Mouse (Mus musculus) hindbrain, embryonic 14.5 days (tissue): Measurements from ENCODE around the gene Zrsr1. TPM values are rescaled to one million over a fixed set of nuclear protein-coding genes. Genes with fewer than 3 reads are reported as not detected.

Experiments
- ATAC-seq: fragments of 200-750 bp; cut with Nextera tagmentation; 2 replicates; pipeline ENCODE4 v1.8.0; 2017; ENCODE audit warnings: moderate number of reproducible peaks, mild to moderate bottlenecking, moderate TSS enrichment, moderate library complexity; ENCODE audit not compliant: low FRiP score
- DNase-seq: peaks from one replicate; pipeline ENCODE4 v3.0.0-alpha.2; 2015; ENCODE audit warnings: low spot score
- H3K27ac ChIP-seq: fragments of 300-500 bp; sonication (generic); 2 replicates; pipeline ENCODE4 v1.5.1; 2014; ENCODE audit warnings: mild to moderate bottlenecking, moderate library complexity
- H3K27me3 ChIP-seq: fragments of 300-500 bp; sonication (generic); 2 replicates; pipeline ENCODE4 v1.6.1; 2014; ENCODE audit warnings: mild to moderate bottlenecking, low read length, mixed read lengths; ENCODE audit not compliant: control insufficient read depth, insufficient read depth
- H3K36me3 ChIP-seq: fragments of 300-500 bp; sonication (generic); replicated peaks from 2 replicates; pipeline ENCODE4 v1.6.1; 2014; ENCODE audit not compliant: control insufficient read depth, insufficient read depth
- H3K4me1 ChIP-seq: fragments of 300-500 bp; sonication (generic); replicated peaks from 2 replicates; pipeline ENCODE4 v1.6.1; 2014; ENCODE audit warnings: antibody characterized with exemption, low read length, mixed read lengths; ENCODE audit not compliant: control insufficient read depth, insufficient read depth
- H3K4me2 ChIP-seq: fragments of 300-500 bp; sonication (generic); replicated peaks from 2 replicates; pipeline ENCODE4 v1.6.1; 2014; ENCODE audit warnings: mild to moderate bottlenecking, moderate library complexity
- H3K4me3 ChIP-seq: fragments of 300-500 bp; sonication (generic); replicated peaks from 2 replicates; pipeline ENCODE4 v1.5.1; 2014; ENCODE audit warnings: mild to moderate bottlenecking, low read length
- H3K9ac ChIP-seq: fragments of 300-500 bp; sonication (generic); 2 replicates; pipeline ENCODE4 v1.6.1; 2014
- H3K9me3 ChIP-seq: fragments of 300-500 bp; sonication (generic); 2 replicates; pipeline ENCODE4 v1.6.1; 2016; ENCODE audit warnings: low read length; ENCODE audit not compliant: control insufficient read depth
- WGBS: fragments of 180-500 bp; shearing (Covaris S2); extraction: QIAGEN DNeasy Blood & Tissue Kit; methylation state at CpG from one replicate; pipeline ENCODE4 v1.1.7; 2014; 5-methylcytosine and 5-hydroxymethylcytosine counted together
- polyA plus RNA-seq: library from polyadenylated mRNA; unstranded; fragments of >200 nt; fragmentation: Nextera tagmentation; extraction: Ambion mirVana; gene quantifications from 2 replicates; pipeline ENCODE4 v1.2.1, GENCODE M21; 2014

Zrsr1 gene
- polyA plus RNA-seq, 1 experiment from 2014 or later, result 8.2 TPM

GRCm38 (mm10) chr11:22981984-22982757 is 10.4 kb downstream of the Zrsr1 start, which contains the start of the genes Gm28048 and Commd1:
TSS of gene Gm28048 (minus strand) at chr11:22982090.
TSS of gene Commd1 (minus strand) at chr11:22982382.
- Histone ChIP-seq H3K9me3 (no peaks in the 10 kb centered on the region), H3K36me3 (peaks cover 12% of the 10 kb centered on the region), H3K4me3 (peak within 1 kb of the TSS; percentile 51), H3K9ac (peak within 1 kb of the TSS; percentile 65), H3K27ac (peak within 1 kb of the TSS; percentile 91), H3K27me3 (no peaks in the 10 kb centered on the region), H3K4me2 (peak within 1 kb of the TSS; percentile 60), H3K4me1 (peaks cover 22% of the 10 kb centered on the region)
- WGBS, result 3% methylated on average over 42 of the region's 42 CpGs
- peak; percentile 94 for DNase-seq
- peak; percentile 94 for ATAC-seq

GRCm38 (mm10) chr11:22982846-22983245 is 11.0 kb downstream of the Zrsr1 start:
- peaks cover 6% of the 10 kb centered on the region for H3K36me3 ChIP-seq
- no peaks in the 10 kb centered on the region for H3K27me3 ChIP-seq
- H3K4me1 ChIP-seq, result peaks cover 22% of the 10 kb centered on the region
- ATAC-seq, result no peak
- H3K9me3 ChIP-seq, result no peaks in the 10 kb centered on the region
- peak overlapping the region; percentile 65; the same call in 1 of the 2 replicates for H3K9ac ChIP-seq
- no peak for DNase-seq
- 80% methylated on average over 6 of the region's 6 CpGs for WGBS
- H3K27ac ChIP-seq, result peak overlapping the region; percentile 91; the same call in 1 of the 2 replicates
- peak overlapping the region; percentile 60 for H3K4me2 ChIP-seq
- H3K4me3 ChIP-seq, result peak overlapping the region; percentile 51; the same call in 1 of the 2 replicates

GRCm38 (mm10) chr11:22985510-22985909 is 13.7 kb downstream of the Zrsr1 start:
- ATAC-seq (no peak), DNase-seq (no peak)
- Histone ChIP-seq H3K9ac (no peak overlapping the region), H3K4me3 (no peak overlapping the region), H3K4me1 (peaks cover 15% of the 10 kb centered on the region), H3K4me2 (no peak overlapping the region), H3K36me3 (no peaks in the 10 kb centered on the region), H3K9me3 (no peaks in the 10 kb centered on the region), H3K27me3 (no peaks in the 10 kb centered on the region), H3K27ac (no peak overlapping the region)
- 91% methylated on average over 3 of the region's 3 CpGs for WGBS

- H3K36me3 ChIP-seq, result no peaks in the 10 kb centered on the region
- no peaks in the 10 kb centered on the region for H3K9me3 ChIP-seq
- H3K9ac ChIP-seq, result no peak overlapping the region
- DNase-seq (peak; percentile 80), ATAC-seq (no peak)
- H3K4me2 ChIP-seq, result no peak overlapping the region
- H3K4me3 ChIP-seq, result no peak overlapping the region
- H3K27me3 ChIP-seq, result no peaks in the 10 kb centered on the region
- H3K27ac ChIP-seq, result no peak overlapping the region
- H3K4me1 ChIP-seq, result peaks cover 16% of the 10 kb centered on the region
- WGBS, result 45% methylated on average over 2 of the region's 2 CpGs
Measured at GRCm38 (mm10) chr11:22987357-22987756, 15.6 kb downstream of the Zrsr1 start.

- Histone ChIP-seq H3K27me3 (no peaks in the 10 kb centered on the region), H3K4me1 (peaks cover 17% of the 10 kb centered on the region), H3K27ac (peak overlapping the region; percentile 96), H3K9ac (peak overlapping the region; percentile 90), H3K4me2 (peak overlapping the region; percentile 85), H3K36me3 (peaks cover 17% of the 10 kb centered on the region), H3K9me3 (no peaks in the 10 kb centered on the region), H3K4me3 (peak overlapping the region; percentile 79)
- DNase-seq, result no peak
- WGBS, result 50% methylated on average over 1 of the region's 1 CpGs
- ATAC-seq, result peak; percentile 2; the same call in 1 of the 2 replicates
Measured at GRCm38 (mm10) chr11:22989786-22990185, 18.0 kb downstream of the Zrsr1 start.

- Histone ChIP-seq H3K4me1 (peaks cover 17% of the 10 kb centered on the region), H3K36me3 (peaks cover 25% of the 10 kb centered on the region), H3K4me2 (peak within 1 kb of the TSS; percentile 85), H3K27me3 (no peaks in the 10 kb centered on the region), H3K4me3 (peak within 1 kb of the TSS; percentile 79), H3K9ac (peak within 1 kb of the TSS; percentile 90), H3K9me3 (no peaks in the 10 kb centered on the region), H3K27ac (peak within 1 kb of the TSS; percentile 96)
- under 1% methylated on average over 66 of the region's 66 CpGs for WGBS
- DNase-seq, result peak; percentile 93
- ATAC-seq, result peak; percentile 98
Measured at GRCm38 (mm10) chr11:22990393-22991126, 18.8 kb downstream of the Zrsr1 start, which contains the start of gene Cct4. TSS of gene Cct4 (plus strand) at chr11:22990519.

GRCm38 (mm10) chr11:22991218-22991835 is 19.5 kb downstream of the Zrsr1 start:
- DNase-seq (no peak), ATAC-seq (no peak)
- peak overlapping the region; percentile 85 for H3K4me2 ChIP-seq
- H3K4me1 ChIP-seq, result peaks cover 17% of the 10 kb centered on the region
- H3K27me3 ChIP-seq, result no peaks in the 10 kb centered on the region
- H3K4me3 ChIP-seq, result peak overlapping the region; percentile 79
- H3K9me3 ChIP-seq, result no peaks in the 10 kb centered on the region
- peaks cover 31% of the 10 kb centered on the region for H3K36me3 ChIP-seq
- peak overlapping the region; percentile 96; the same call in 1 of the 2 replicates for H3K27ac ChIP-seq
- WGBS, result 13% methylated on average over 14 of the region's 14 CpGs
- H3K9ac ChIP-seq, result peak overlapping the region; percentile 90

- no peak for ATAC-seq
- no peak overlapping the region for H3K4me2 ChIP-seq
- no peak overlapping the region for H3K9ac ChIP-seq
- DNase-seq, result no peak
- H3K4me1 ChIP-seq, result peaks cover 17% of the 10 kb centered on the region
- no peaks in the 10 kb centered on the region for H3K27me3 ChIP-seq
- H3K36me3 ChIP-seq, result peaks cover 58% of the 10 kb centered on the region
- WGBS, result 95% methylated on average over 2 of the region's 2 CpGs
- H3K9me3 ChIP-seq, result no peaks in the 10 kb centered on the region
- H3K27ac ChIP-seq, result no peak overlapping the region
- no peak overlapping the region for H3K4me3 ChIP-seq
Measured at GRCm38 (mm10) chr11:22994271-22994670, 22.5 kb downstream of the Zrsr1 start.

GRCm38 (mm10) chr11:22995461-22995860 is 23.7 kb downstream of the Zrsr1 start:
- Histone ChIP-seq H3K9ac (no peak overlapping the region), H3K27me3 (no peaks in the 10 kb centered on the region), H3K36me3 (peaks cover 70% of the 10 kb centered on the region), H3K4me1 (peaks cover 13% of the 10 kb centered on the region), H3K27ac (no peak overlapping the region), H3K4me2 (no peak overlapping the region), H3K4me3 (no peak overlapping the region), H3K9me3 (no peaks in the 10 kb centered on the region)
- ATAC-seq, result no peak
- DNase-seq, result no peak
- WGBS, result 94% methylated on average over 4 of the region's 4 CpGs
